Mouse (Mus musculus): ENCODE results near the gene Cyb5rl. TPM values are rescaled to one million over a fixed set of nuclear protein-coding genes. Genes with fewer than 3 reads are reported as not detected.

Gene Cyb5rl
- 12.5 TPM for polyA plus RNA-seq (2017; shearing (Covaris generic))

DNA sequence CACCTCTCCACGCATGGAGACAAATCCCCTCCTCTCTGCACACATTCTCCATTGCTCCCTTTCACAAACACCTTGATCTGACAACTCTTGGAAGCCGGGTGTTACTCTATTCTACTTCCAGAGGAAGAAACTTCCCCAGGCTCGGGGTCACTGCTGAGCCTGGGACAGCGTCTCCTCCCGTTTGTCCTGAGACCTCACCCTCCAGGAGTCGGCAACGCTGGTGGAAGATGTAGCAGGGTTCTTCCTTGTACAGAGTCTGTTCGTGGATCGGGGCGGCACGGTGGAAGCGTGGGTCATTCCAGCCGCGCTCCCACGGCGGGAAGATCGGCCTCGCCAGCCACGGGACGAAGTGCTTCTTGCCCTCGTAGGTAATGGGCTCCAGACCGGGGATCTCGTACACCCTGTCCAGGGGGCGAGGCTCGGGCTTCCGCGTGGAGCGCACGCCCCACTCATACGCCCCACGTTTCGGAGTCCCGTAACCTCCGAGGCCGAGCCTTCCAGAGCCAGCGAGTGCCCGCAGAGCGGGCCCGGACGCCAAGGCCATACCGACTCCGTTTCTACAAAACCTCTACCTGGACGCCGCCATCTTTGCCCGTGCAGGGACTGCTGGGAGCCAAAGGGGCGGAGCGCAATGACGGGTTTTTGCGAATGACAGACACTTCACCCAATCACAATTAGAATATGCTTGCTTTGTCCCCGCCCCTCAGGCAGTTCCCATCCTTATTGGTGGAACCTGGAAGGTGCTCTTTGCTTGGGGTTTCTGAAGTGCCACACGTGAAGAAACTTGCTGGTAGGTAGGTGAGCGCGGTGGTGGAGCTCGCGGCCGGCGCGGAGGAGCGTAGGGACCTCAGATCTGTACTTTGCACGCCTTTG lies at the start of gene Cyb5rl, which contains the start of gene Mrpl37:
Cyb5rl (plus strand) TSS at position 737 of the 873 bp plus-strand sequence.
Mrpl37 (minus strand) TSS at position 617 of the 873 bp plus-strand sequence.

DNA sequence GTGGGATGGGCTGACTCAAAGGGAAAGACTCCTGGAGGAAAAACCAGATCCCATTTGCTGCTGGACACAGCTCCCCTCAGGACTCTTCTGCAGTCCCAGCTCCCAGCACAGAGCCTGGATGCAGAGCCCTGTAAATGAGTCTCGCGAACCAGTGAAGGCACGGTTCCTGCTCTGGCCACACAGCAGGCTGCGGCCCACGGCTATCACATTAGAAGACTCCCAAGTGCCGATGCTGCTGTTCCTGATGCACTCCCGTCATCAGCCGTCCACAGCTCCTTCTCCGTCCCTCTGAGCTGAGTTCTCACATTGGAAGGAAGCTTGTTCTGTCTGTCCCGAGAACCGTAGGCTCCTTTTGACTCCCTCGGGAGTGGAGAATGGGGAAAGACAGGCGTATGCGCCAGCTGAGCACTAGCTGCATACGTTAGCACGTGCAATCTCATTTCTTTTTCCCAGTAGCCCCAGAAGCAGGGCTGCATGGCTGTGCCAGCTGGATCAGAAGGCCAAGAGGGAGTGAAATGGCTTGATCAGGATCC lies 30.1 kb downstream of the Cyb5rl start, which contains the start of gene Cdcp2:
Cdcp2 (plus strand) TSS at position 51 of the 533 bp plus-strand sequence.

Other genes with a start within 250 kb of the Cyb5rl start
- gene Ssbp3, start 156.3 kb upstream of the Cyb5rl start, polyA plus RNA-seq (2017; shearing (Covaris generic)): 23.0 TPM
- gene Mrpl37, start 120 bp upstream of the Cyb5rl start, polyA plus RNA-seq (2017; shearing (Covaris generic)): 75.7 TPM
- not detected for gene Cdcp2, start 29.9 kb downstream of the Cyb5rl start, polyA plus RNA-seq (2017; shearing (Covaris generic))
- gene Tmem59, start 111.4 kb downstream of the Cyb5rl start, polyA plus RNA-seq (2017; shearing (Covaris generic)): 496 TPM
- 24.7 TPM for gene Tceanc2, start 112.1 kb downstream of the Cyb5rl start, polyA plus RNA-seq (2017; shearing (Covaris generic))
- gene Ldlrad1, start 142.2 kb downstream of the Cyb5rl start, polyA plus RNA-seq (2017; shearing (Covaris generic)): 0.27 TPM
- 27.6 TPM for gene Lrrc42, start 186.5 kb downstream of the Cyb5rl start, polyA plus RNA-seq (2017; shearing (Covaris generic))
- gene Hspb11, start 186.6 kb downstream of the Cyb5rl start, polyA plus RNA-seq (2017; shearing (Covaris generic)): 22.3 TPM
- not detected for gene Dio1, start 240.2 kb downstream of the Cyb5rl start, polyA plus RNA-seq (2017; shearing (Covaris generic))
- gene Yipf1, start 247.4 kb downstream of the Cyb5rl start, polyA plus RNA-seq (2017; shearing (Covaris generic)): 112 TPM